Mouse (Mus musculus): ENCODE measurements around the gene Trim26.
"Not testable (repeated sequence)": the region's sequence is repeated elsewhere in the genome, so short reads cannot be mapped to it uniquely, and the experiment has no call there.

Trim26 gene

GRCm38 (mm10) chr17:36851200-36851599, 14.3 kb downstream of the Trim26 start:
- CTCF ChIA-PET, result no interaction called here

- CTCF ChIA-PET, result no interaction called here
Measured at GRCm38 (mm10) chr17:36851627-36852026, 14.7 kb downstream of the Trim26 start.

- CTCF ChIA-PET, result interaction anchor here (0.7 kb wide), 1 partner anchor 32 kb away, joined by 7 read pairs; no protein-coding TSS in a partner anchor
Measured at GRCm38 (mm10) chr17:36855484-36855883, 18.6 kb downstream of the Trim26 start.

- CTCF ChIA-PET, result no interaction called here
Measured at GRCm38 (mm10) chr17:36856236-36856635, 19.3 kb downstream of the Trim26 start.

- CTCF ChIA-PET, result no interaction called here
Measured at GRCm38 (mm10) chr17:36858181-36858580, 21.2 kb downstream of the Trim26 start.

- CTCF ChIA-PET, result no interaction called here
Measured at GRCm38 (mm10) chr17:36861680-36862079, 24.7 kb downstream of the Trim26 start.

GRCm38 (mm10) chr17:36866719-36867527, 30.0 kb downstream of the Trim26 start, which contains the start of gene Trim15:
TSS of gene Trim15 (minus strand) at chr17:36867210.
- CTCF ChIA-PET, result no interaction called here

GRCm38 (mm10) chr17:36868836-36869235, 31.9 kb downstream of the Trim26 start:
- CTCF ChIA-PET, result no interaction called here

GRCm38 (mm10) chr17:36869284-36869954, 32.5 kb downstream of the Trim26 start, which contains the start of gene Trim10:
TSS of gene Trim10 (plus strand) at chr17:36869574.
- CTCF ChIA-PET, result no interaction called here

- CTCF ChIA-PET, result no interaction called here
Measured at GRCm38 (mm10) chr17:36869955-36870810, 33.2 kb downstream of the Trim26 start.

- CTCF ChIA-PET, result no interaction called here
Measured at GRCm38 (mm10) chr17:36874636-36875035, 37.7 kb downstream of the Trim26 start.

GRCm38 (mm10) chr17:36883350-36883749, 46.4 kb downstream of the Trim26 start:
- CTCF ChIA-PET, result no interaction called here

GRCm38 (mm10) chr17:36885132-36885790, 48.3 kb downstream of the Trim26 start:
- CTCF ChIA-PET, result no interaction called here

- CTCF ChIA-PET, result no interaction called here
Measured at GRCm38 (mm10) chr17:36890073-36890903, 53.4 kb downstream of the Trim26 start, which contains the start of gene Trim40. TSS of gene Trim40 (minus strand) at chr17:36890123.

- CTCF ChIA-PET, result not testable (repeated sequence)
Measured at GRCm38 (mm10) chr17:36891496-36891895, 54.6 kb downstream of the Trim26 start.

- CTCF ChIA-PET, result interaction anchor here (0.7 kb wide), 1 partner anchor 337 kb away, joined by 4 read pairs; no protein-coding TSS in a partner anchor
Measured at GRCm38 (mm10) chr17:36892362-36892761, 55.4 kb downstream of the Trim26 start.

GRCm38 (mm10) chr17:36893387-36893786, 56.5 kb downstream of the Trim26 start:
- CTCF ChIA-PET, result no interaction called here

- CTCF ChIA-PET, result no interaction called here
Measured at GRCm38 (mm10) chr17:36896583-36896982, 59.6 kb downstream of the Trim26 start.

GRCm38 (mm10) chr17:36897065-36897464, 60.1 kb downstream of the Trim26 start:
- CTCF ChIA-PET, result no interaction called here

GRCm38 (mm10) chr17:36897552-36898205, 60.7 kb downstream of the Trim26 start, which contains the start of gene Trim31:
TSS of gene Trim31 (plus strand) at chr17:36898118.
- CTCF ChIA-PET, result no interaction called here

All from spleen, embryonic (tissue).